Mouse (Mus musculus): Measurements from ENCODE around the gene Vmn1r85.

- TF ChIP-seq CTCF (IDR thresholded peaks at IDR 0.05; ENCODE audit: borderline replicate concordance, extremely low read depth, insufficient read depth, insufficient read length) (no peak), POLR2A (IDR thresholded peaks at IDR 0.05; ENCODE audit: borderline replicate concordance, extremely low read depth, insufficient read depth, insufficient read length, poor library complexity, severe bottlenecking) (no peak)
These were observed 57.6 kb downstream of the Vmn1r85 start for GRCm38 (mm10) chr7:13037366-13037765.

Measured in brain, embryonic 14.5 days (tissue).